Mouse (Mus musculus) hindbrain, embryonic 14.5 days (tissue): ENCODE data around the gene Otub1. TPM values are rescaled to one million over a fixed set of nuclear protein-coding genes. Genes with fewer than 3 reads are reported as not detected.
A peak's percentile ranks its signal among the peaks of the same experiment; 100 is the strongest.

Experiments used
- ATAC-seq: fragments of 200-750 bp; cut with Nextera tagmentation; 2 replicates; pipeline ENCODE4 v1.8.0; 2017; ENCODE audit warnings: moderate number of reproducible peaks, mild to moderate bottlenecking, moderate TSS enrichment, moderate library complexity; ENCODE audit not compliant: low FRiP score
- DNase-seq: peaks from one replicate; pipeline ENCODE4 v3.0.0-alpha.2; 2015; ENCODE audit warnings: low spot score
- H3K27ac ChIP-seq: fragments of 300-500 bp; sonication (generic); 2 replicates; pipeline ENCODE4 v1.5.1; 2014; ENCODE audit warnings: mild to moderate bottlenecking, moderate library complexity
- H3K27me3 ChIP-seq: fragments of 300-500 bp; sonication (generic); 2 replicates; pipeline ENCODE4 v1.6.1; 2014; ENCODE audit warnings: mild to moderate bottlenecking, low read length, mixed read lengths; ENCODE audit not compliant: control insufficient read depth, insufficient read depth
- H3K36me3 ChIP-seq: fragments of 300-500 bp; sonication (generic); replicated peaks from 2 replicates; pipeline ENCODE4 v1.6.1; 2014; ENCODE audit not compliant: control insufficient read depth, insufficient read depth
- H3K4me1 ChIP-seq: fragments of 300-500 bp; sonication (generic); replicated peaks from 2 replicates; pipeline ENCODE4 v1.6.1; 2014; ENCODE audit warnings: antibody characterized with exemption, low read length, mixed read lengths; ENCODE audit not compliant: control insufficient read depth, insufficient read depth
- H3K4me2 ChIP-seq: fragments of 300-500 bp; sonication (generic); replicated peaks from 2 replicates; pipeline ENCODE4 v1.6.1; 2014; ENCODE audit warnings: mild to moderate bottlenecking, moderate library complexity
- H3K4me3 ChIP-seq: fragments of 300-500 bp; sonication (generic); replicated peaks from 2 replicates; pipeline ENCODE4 v1.5.1; 2014; ENCODE audit warnings: mild to moderate bottlenecking, low read length
- H3K9ac ChIP-seq: fragments of 300-500 bp; sonication (generic); 2 replicates; pipeline ENCODE4 v1.6.1; 2014
- H3K9me3 ChIP-seq: fragments of 300-500 bp; sonication (generic); 2 replicates; pipeline ENCODE4 v1.6.1; 2016; ENCODE audit warnings: low read length; ENCODE audit not compliant: control insufficient read depth
- WGBS: fragments of 180-500 bp; shearing (Covaris S2); extraction: QIAGEN DNeasy Blood & Tissue Kit; methylation state at CpG from one replicate; pipeline ENCODE4 v1.1.7; 2014; 5-methylcytosine and 5-hydroxymethylcytosine counted together
- polyA plus RNA-seq: library from polyadenylated mRNA; unstranded; fragments of >200 nt; fragmentation: Nextera tagmentation; extraction: Ambion mirVana; gene quantifications from 2 replicates; pipeline ENCODE4 v1.2.1, GENCODE M21; 2014

The Otub1 gene
- polyA plus RNA-seq, 1 experiment from 2014 or later, result 234 TPM

DNA sequence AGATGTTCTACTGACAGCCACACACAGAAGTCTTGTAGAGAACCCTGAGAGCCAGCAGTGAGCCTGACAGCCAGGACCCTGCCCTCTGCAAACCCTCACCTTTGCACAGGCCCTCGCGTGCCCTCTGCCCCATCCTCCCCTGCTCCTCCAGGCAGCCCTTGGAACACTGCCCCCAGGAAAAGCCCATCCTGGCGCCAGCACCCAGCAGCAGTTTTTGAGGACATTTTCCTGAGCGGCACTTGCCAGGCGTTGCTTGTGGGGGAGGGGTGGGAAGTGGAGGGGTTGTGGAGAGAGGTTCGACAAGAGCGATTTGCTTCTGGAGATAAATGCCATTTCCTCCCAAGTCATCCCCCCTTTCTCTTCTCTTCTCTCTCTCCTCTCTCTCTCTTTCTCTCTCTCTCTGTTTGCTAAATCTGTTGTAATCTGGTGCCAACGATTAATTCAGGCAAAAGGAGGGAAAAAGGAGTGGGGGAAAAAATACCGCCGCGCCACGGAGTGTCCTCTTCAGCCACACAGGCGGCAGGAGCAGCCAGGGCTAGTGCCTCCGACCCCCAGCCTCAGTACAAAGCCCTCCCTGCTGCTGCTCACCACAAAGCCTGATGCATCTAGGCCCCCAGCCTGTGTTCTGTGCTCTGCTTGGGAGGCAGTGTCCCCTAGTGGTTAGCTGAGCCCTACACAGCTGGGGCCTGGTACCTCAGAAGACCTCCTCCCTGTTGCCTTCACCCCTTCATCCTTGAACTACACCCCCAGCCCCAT is 45.8 kb downstream of the Otub1 start:
- ATAC-seq, result peak; percentile 65; the same call in 1 of the 2 replicates
- no peaks in the 10 kb centered on the region for H3K36me3 ChIP-seq
- peaks cover 48% of the 10 kb centered on the region for H3K4me1 ChIP-seq

DNA sequence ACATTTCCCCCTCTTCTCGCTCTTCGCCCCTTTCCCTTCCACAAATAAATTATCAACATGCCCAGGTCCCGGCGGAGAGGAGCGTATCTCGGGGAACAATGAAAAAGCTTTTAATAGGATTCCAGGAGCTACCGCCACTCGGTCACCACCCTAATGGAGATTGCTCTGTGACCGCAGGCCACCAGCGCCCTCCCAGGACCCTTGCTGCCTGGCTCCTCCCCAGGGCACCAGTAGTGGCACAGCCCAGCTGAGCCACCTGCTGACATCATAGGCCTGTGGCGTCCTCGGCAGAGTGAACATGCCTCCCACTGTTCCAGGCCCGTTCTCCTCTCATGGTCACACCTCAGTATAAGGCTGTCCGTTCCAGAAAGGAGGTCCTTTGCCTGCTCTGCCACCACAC is 48.4 kb downstream of the Otub1 start:
- H3K27ac ChIP-seq, result 0 out of 2 replicates have a peak overlapping the region, but pooled peaks have one; percentile 26
- H3K4me1 ChIP-seq, result peaks cover 40% of the 10 kb centered on the region
- WGBS, result 13% methylated on average over 14 of the region's 14 CpGs
- no peak for DNase-seq
- H3K36me3 ChIP-seq, result no peaks in the 10 kb centered on the region
- H3K9me3 ChIP-seq, result no peaks in the 10 kb centered on the region
- no peak overlapping the region for H3K4me2 ChIP-seq
- H3K4me3 ChIP-seq, result no peak overlapping the region
- peak overlapping the region; percentile 6; the same call in 1 of the 2 replicates for H3K9ac ChIP-seq
- no peak for ATAC-seq
- peaks cover 3% of the 10 kb centered on the region; the same call in 1 of the 2 replicates for H3K27me3 ChIP-seq

More for the DNA sequence above, 45.8 kb downstream of the Otub1 start:
- peaks cover 23% of the 10 kb centered on the region for H3K27me3 ChIP-seq
- peak overlapping the region; percentile 45; the same call in 1 of the 2 replicates for H3K27ac ChIP-seq
- no peaks in the 10 kb centered on the region for H3K9me3 ChIP-seq
- no peak for DNase-seq
- WGBS, result 2% methylated on average over 14 of the region's 14 CpGs
- H3K9ac ChIP-seq, result peak overlapping the region; percentile 55
- peak overlapping the region; percentile 37 for H3K4me2 ChIP-seq
- no peak overlapping the region for H3K4me3 ChIP-seq

GRCm38 (mm10) chr19:7155196-7155595 is 50.9 kb downstream of the Otub1 start:
- Histone ChIP-seq H3K27me3 (peaks cover 3% of the 10 kb centered on the region; the same call in 1 of the 2 replicates), H3K27ac (no peak overlapping the region), H3K4me1 (peaks cover 45% of the 10 kb centered on the region), H3K36me3 (no peaks in the 10 kb centered on the region), H3K9ac (no peak overlapping the region), H3K4me3 (no peak overlapping the region), H3K4me2 (no peak overlapping the region), H3K9me3 (no peaks in the 10 kb centered on the region)
- no peak for DNase-seq
- 46% methylated on average over 6 of the region's 6 CpGs for WGBS
- peak; percentile 41; the same call in 1 of the 2 replicates for ATAC-seq

- 0 out of 2 replicates have a peak, but pooled peaks cover under 1% of the 10 kb centered on the region for H3K27me3 ChIP-seq
- ATAC-seq (0 out of 2 replicates have a peak, but pooled peaks have one; percentile 10), DNase-seq (no peak)
- H3K9me3 ChIP-seq, result no peaks in the 10 kb centered on the region
- peak overlapping the region; percentile 16; the same call in 1 of the 2 replicates for H3K9ac ChIP-seq
- H3K36me3 ChIP-seq, result no peaks in the 10 kb centered on the region
- no peak overlapping the region for H3K4me2 ChIP-seq
- no peak overlapping the region for H3K4me3 ChIP-seq
- H3K27ac ChIP-seq, result peak overlapping the region; percentile 54; the same call in 1 of the 2 replicates
- WGBS, result 18% methylated on average over 7 of the region's 7 CpGs
- H3K4me1 ChIP-seq, result peaks cover 49% of the 10 kb centered on the region
Measured at GRCm38 (mm10) chr19:7153232-7153631, 52.9 kb downstream of the Otub1 start.

DNA sequence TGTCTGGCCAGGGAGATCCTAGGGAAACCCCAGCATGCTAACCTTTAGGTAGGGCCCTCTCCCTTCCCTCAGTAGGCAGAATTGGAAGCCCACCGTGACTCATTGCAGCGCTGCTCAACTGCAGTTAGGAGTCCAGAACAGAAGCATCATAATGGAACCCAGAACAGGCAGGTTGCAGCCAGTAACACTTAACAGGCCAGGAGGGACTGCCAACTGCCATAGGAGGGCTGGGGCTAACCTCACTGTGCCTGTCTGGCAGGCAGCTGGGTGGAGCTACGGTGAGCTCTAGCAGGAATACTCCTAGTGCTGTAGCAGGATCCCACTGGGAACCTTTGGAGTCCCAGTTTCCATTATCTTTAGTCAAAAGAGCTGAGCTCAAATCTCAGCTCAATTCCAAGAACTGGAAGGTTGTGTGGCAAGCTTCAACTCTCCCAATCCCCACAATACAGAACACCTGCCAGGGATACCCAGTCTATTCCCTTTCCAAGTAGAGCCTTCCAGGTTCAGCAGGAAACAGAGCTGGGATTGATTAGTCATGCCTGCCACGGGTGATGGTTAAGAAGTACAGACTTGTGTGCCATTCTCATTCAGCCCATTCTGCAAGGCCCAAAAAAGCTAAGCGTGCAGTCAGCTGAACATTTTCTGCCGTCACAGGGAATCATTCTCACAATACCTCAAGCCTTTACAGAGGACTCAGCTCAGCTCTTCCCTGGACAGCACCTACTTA is 54.0 kb downstream of the Otub1 start:
- Histone ChIP-seq H3K36me3 (no peaks in the 10 kb centered on the region), H3K27me3 (no peaks in the 10 kb centered on the region), H3K9me3 (no peaks in the 10 kb centered on the region), H3K27ac (no peak overlapping the region), H3K9ac (no peak overlapping the region), H3K4me2 (no peak overlapping the region), H3K4me1 (peaks cover 48% of the 10 kb centered on the region), H3K4me3 (no peak overlapping the region)
- DNase-seq (no peak), ATAC-seq (no peak)
- 73% methylated on average over 6 of the region's 6 CpGs for WGBS

DNA sequence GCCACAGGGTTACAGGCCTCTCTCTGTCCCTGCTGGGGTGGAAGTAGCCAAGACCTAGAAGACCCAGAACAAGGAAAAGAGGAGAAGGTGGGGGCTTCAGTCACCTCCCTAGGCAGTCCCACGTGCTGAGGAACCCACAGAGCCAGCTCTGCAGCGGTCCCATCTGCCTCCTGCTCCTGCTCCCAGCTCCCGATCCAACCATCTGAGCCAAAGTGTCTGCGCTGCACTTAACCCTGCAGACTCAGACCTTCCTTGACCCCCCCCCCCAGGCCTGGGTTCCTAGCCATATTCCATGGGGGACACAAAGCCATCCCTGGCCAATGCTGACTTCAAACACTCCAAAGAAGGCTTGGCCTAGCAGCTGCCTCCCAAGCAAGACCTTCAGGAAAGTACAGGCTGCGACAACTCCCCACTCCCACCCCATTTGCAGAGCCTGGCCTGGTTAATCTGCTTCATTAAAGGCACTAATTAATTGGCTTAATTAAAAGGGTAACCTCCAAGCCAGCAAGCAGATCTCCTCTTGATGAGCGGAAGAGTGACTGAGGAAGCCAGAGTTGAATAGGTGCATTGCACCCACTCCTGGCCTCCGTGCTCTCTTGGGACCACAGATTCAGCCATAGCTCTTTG is 54.7 kb downstream of the Otub1 start:
- H3K9me3 ChIP-seq, result no peaks in the 10 kb centered on the region
- H3K4me3 ChIP-seq, result no peak overlapping the region
- WGBS, result 62% methylated on average over 7 of the region's 7 CpGs
- peaks cover 46% of the 10 kb centered on the region for H3K4me1 ChIP-seq
- H3K9ac ChIP-seq, result no peak overlapping the region
- no peaks in the 10 kb centered on the region for H3K27me3 ChIP-seq
- no peak overlapping the region for H3K27ac ChIP-seq
- DNase-seq (no peak), ATAC-seq (no peak)
- no peak overlapping the region for H3K4me2 ChIP-seq
- no peaks in the 10 kb centered on the region for H3K36me3 ChIP-seq

GRCm38 (mm10) chr19:7149158-7149685 is 56.9 kb downstream of the Otub1 start:
- Histone ChIP-seq H3K9me3 (no peaks in the 10 kb centered on the region), H3K4me2 (no peak overlapping the region), H3K4me3 (no peak overlapping the region), H3K27me3 (0 out of 2 replicates have a peak, but pooled peaks cover 2% of the 10 kb centered on the region), H3K9ac (no peak overlapping the region), H3K4me1 (peaks cover 48% of the 10 kb centered on the region), H3K27ac (no peak overlapping the region), H3K36me3 (no peaks in the 10 kb centered on the region)
- ATAC-seq (no peak; the same call in 1 of the 2 replicates), DNase-seq (no peak)
- WGBS, result 52% methylated on average over 7 of the region's 7 CpGs

- Histone ChIP-seq H3K4me1 (peaks cover 53% of the 10 kb centered on the region), H3K4me3 (no peak overlapping the region), H3K27ac (no peak overlapping the region), H3K9ac (no peak overlapping the region), H3K27me3 (0 out of 2 replicates have a peak, but pooled peaks cover 2% of the 10 kb centered on the region), H3K9me3 (no peaks in the 10 kb centered on the region), H3K36me3 (no peaks in the 10 kb centered on the region), H3K4me2 (no peak overlapping the region)
- ATAC-seq (no peak; the same call in 1 of the 2 replicates), DNase-seq (no peak)
- WGBS, result 54% methylated on average over 8 of the region's 8 CpGs
Measured at GRCm38 (mm10) chr19:7148541-7149085, 57.5 kb downstream of the Otub1 start.
